Mouse (Mus musculus) lung, adult 2 months (tissue): Measurements from ENCODE around the gene Bpifb6.

ENCODE experiments used
- CTCF ChIP-seq: fragments of 200-500 bp; IDR thresholded peaks from 2 replicates; pipeline ENCODE4 v1.5.1; 2011; ENCODE audit warnings: mild to moderate bottlenecking, low read length, control low read depth; ENCODE audit not compliant: insufficient read depth
- POLR2A ChIP-seq: fragments of 200-500 bp; IDR thresholded peaks from 2 replicates; pipeline ENCODE4 v1.6.1; 2011; ENCODE audit warnings: low read depth, mild to moderate bottlenecking, control low read depth, low read length, borderline replicate concordance; ENCODE audit errors: extremely low read depth

DNA sequence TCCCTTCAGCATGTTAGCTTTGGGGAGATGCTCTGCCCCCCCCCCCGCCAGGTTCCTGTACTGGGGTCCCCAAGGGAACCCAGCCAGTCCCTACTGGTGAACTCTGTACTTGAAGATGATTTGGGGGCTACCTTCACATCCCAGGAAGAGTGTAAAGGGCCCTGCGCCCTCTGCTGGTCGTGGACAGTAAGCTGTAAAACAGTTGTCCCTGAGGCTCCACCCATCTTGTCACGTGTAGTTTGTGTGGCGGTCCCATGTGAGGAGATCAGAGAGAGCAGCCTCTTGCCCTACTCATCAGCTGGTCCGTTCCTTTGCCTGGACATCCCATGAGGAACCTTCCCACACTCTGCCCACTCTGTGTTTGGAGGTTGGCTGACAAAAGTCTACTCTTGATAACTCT lies 53.6 kb downstream of the Bpifb6 start:
- TF ChIP-seq CTCF (peak; percentile 56), POLR2A (no peak)
